Mouse (Mus musculus): ENCODE data around the gene Vtcn1.
"Not testable (repeated sequence)": the region's sequence is repeated elsewhere in the genome, so short reads cannot be mapped to it uniquely, and the experiment has no call there.

The Vtcn1 gene

GRCm38 (mm10) chr3:100825225-100825965 lies at the start of gene Vtcn1:
Gene Vtcn1, plus strand, starts transcription at chr3:100825459.
- DNase-seq: no peak

- DNase-seq: no peak
These were observed 48.3 kb upstream of the Vtcn1 start for GRCm38 (mm10) chr3:100776967-100777366.

- DNase-seq: no peak
These were observed 47.7 kb upstream of the Vtcn1 start for GRCm38 (mm10) chr3:100777568-100777967.

- no peak for DNase-seq
These were observed 39.2 kb upstream of the Vtcn1 start for GRCm38 (mm10) chr3:100786076-100786475.

GRCm38 (mm10) chr3:100791670-100792069 lies 33.6 kb upstream of the Vtcn1 start:
- DNase-seq: no peak

GRCm38 (mm10) chr3:100793345-100793744 lies 31.9 kb upstream of the Vtcn1 start:
- DNase-seq: no peak

GRCm38 (mm10) chr3:100796571-100796970 lies 28.7 kb upstream of the Vtcn1 start:
- no peak for DNase-seq

GRCm38 (mm10) chr3:100797166-100798145 lies 27.8 kb upstream of the Vtcn1 start:
- no peak for DNase-seq

GRCm38 (mm10) chr3:100798872-100799422 lies 26.3 kb upstream of the Vtcn1 start:
- DNase-seq: no peak

- no peak for DNase-seq
These were observed 20.3 kb upstream of the Vtcn1 start for GRCm38 (mm10) chr3:100804975-100805374.

- DNase-seq: no peak
These were observed 19.3 kb upstream of the Vtcn1 start for GRCm38 (mm10) chr3:100805925-100806324.

- no peak for DNase-seq
These were observed 14.8 kb upstream of the Vtcn1 start for GRCm38 (mm10) chr3:100810461-100810860.

- no peak for DNase-seq
These were observed 13.4 kb upstream of the Vtcn1 start for GRCm38 (mm10) chr3:100811836-100812235.

GRCm38 (mm10) chr3:100815490-100815889 lies 9.8 kb upstream of the Vtcn1 start:
- DNase-seq: not testable (repeated sequence)

- no peak for DNase-seq
These were observed 6.5 kb upstream of the Vtcn1 start for GRCm38 (mm10) chr3:100818709-100819108.

GRCm38 (mm10) chr3:100819571-100819970 lies 5.7 kb upstream of the Vtcn1 start:
- no peak for DNase-seq

GRCm38 (mm10) chr3:100820852-100821251 lies 4.4 kb upstream of the Vtcn1 start:
- DNase-seq: no peak

GRCm38 (mm10) chr3:100821276-100821675 lies 4.0 kb upstream of the Vtcn1 start:
- DNase-seq: peak in 1 of 2 experiments; percentile 7

GRCm38 (mm10) chr3:100843784-100844183 lies 18.5 kb downstream of the Vtcn1 start:
- no peak for DNase-seq

- DNase-seq: no peak
These were observed 19.1 kb downstream of the Vtcn1 start for GRCm38 (mm10) chr3:100844366-100844765.

- no peak for DNase-seq
These were observed 23.1 kb downstream of the Vtcn1 start for GRCm38 (mm10) chr3:100848348-100848747.

- no peak for DNase-seq
These were observed 25.2 kb downstream of the Vtcn1 start for GRCm38 (mm10) chr3:100850468-100850867.

GRCm38 (mm10) chr3:100856050-100856815 lies 31.0 kb downstream of the Vtcn1 start:
- DNase-seq: no peak
